Mouse (Mus musculus) myocyte (in vitro differentiated cells): ENCODE results near the gene Bin2. TPM values are rescaled to one million over a fixed set of nuclear protein-coding genes. Genes with fewer than 3 reads are reported as not detected.

Experiments
- H3K27me3 ChIP-seq: one replicate; pipeline ENCODE4 v1.6.1; 2011; ENCODE audit not compliant: control insufficient read depth, insufficient read depth, insufficient read length
- H3K36me3 ChIP-seq: one replicate; pipeline ENCODE4 v1.6.1; 2011; ENCODE audit not compliant: control insufficient read depth, insufficient read depth
- H3K4me2 ChIP-seq: one replicate; pipeline ENCODE4 v1.6.1; 2011; ENCODE audit warnings: low read depth, control low read depth
- H3K4me3 ChIP-seq: one replicate; pipeline ENCODE4 v1.5.1; 2011; ENCODE audit warnings: mild to moderate bottlenecking, control low read depth, moderate library complexity
- H3K79me2 ChIP-seq: one replicate; pipeline ENCODE4 v1.6.1; 2011; ENCODE audit not compliant: control insufficient read depth, insufficient read depth
- H3ac ChIP-seq: one replicate; pipeline ENCODE4 v1.6.1; 2011; ENCODE audit not compliant: control insufficient read depth, insufficient read length
- CEBPB ChIP-seq: IDR thresholded peaks from 2 replicates; pipeline ENCODE4 v1.6.1; 2011; ENCODE audit warnings: mild to moderate bottlenecking, moderate library complexity; ENCODE audit not compliant: poor library complexity, insufficient read depth, severe bottlenecking
- E2F4 ChIP-seq: IDR thresholded peaks from one replicate; pipeline ENCODE4 v1.6.1; 2011; ENCODE audit warnings: mild to moderate bottlenecking, control low read depth, moderate library complexity; ENCODE audit not compliant: insufficient read depth
- MAX ChIP-seq: IDR thresholded peaks from one replicate; pipeline ENCODE4 v1.6.1; 2011; ENCODE audit warnings: low read depth, mild to moderate bottlenecking, control low read depth
- MYOD1 ChIP-seq, 3 experiments: IDR thresholded peaks; one replicate each; pipeline ENCODE4 v1.6.1; 2011; ENCODE audit warnings: control low read depth in 2 of 3, low read depth in 2 of 3, mild to moderate bottlenecking in 2 of 3, moderate library complexity in 1 of 3; ENCODE audit not compliant: insufficient read length in 2 of 3, control insufficient read depth in 1 of 3
- MYOG ChIP-seq, 3 experiments: IDR thresholded peaks; one replicate each; pipeline ENCODE4 v1.6.1; 2011; ENCODE audit warnings: control low read depth in 2 of 3, low read depth in 2 of 3, mild to moderate bottlenecking in 2 of 3; ENCODE audit not compliant: insufficient read length in 2 of 3, control insufficient read depth in 1 of 3, insufficient read depth in 1 of 3
- POLR2A ChIP-seq: IDR thresholded peaks from one replicate; pipeline ENCODE4 v1.6.1; 2011; ENCODE audit warnings: low read depth, mild to moderate bottlenecking, control low read depth, moderate library complexity; ENCODE audit not compliant: insufficient read length
- POLR2AphosphoS2 ChIP-seq: IDR thresholded peaks from one replicate; pipeline ENCODE4 v1.6.1; 2011; ENCODE audit warnings: low read depth, control low read depth; ENCODE audit not compliant: insufficient read length
- REST ChIP-seq: IDR thresholded peaks from one replicate; pipeline ENCODE4 v1.6.1; 2011; ENCODE audit warnings: mild to moderate bottlenecking, control low read depth, moderate library complexity; ENCODE audit not compliant: insufficient read depth, insufficient read length
- SRF ChIP-seq: IDR thresholded peaks from one replicate; pipeline ENCODE4 v1.6.1; 2011; ENCODE audit warnings: low read depth; ENCODE audit not compliant: control insufficient read depth, insufficient read length
- TCF12 ChIP-seq: IDR thresholded peaks from one replicate; pipeline ENCODE4 v1.6.1; 2011; ENCODE audit warnings: mild to moderate bottlenecking, control low read depth; ENCODE audit not compliant: poor library complexity, insufficient read depth, severe bottlenecking
- TCF3 ChIP-seq: IDR thresholded peaks from one replicate; pipeline ENCODE4 v1.6.1; 2011; ENCODE audit warnings: low read depth, control low read depth; ENCODE audit not compliant: insufficient read length
- USF1 ChIP-seq: IDR thresholded peaks from one replicate; pipeline ENCODE4 v1.6.1; 2011; ENCODE audit warnings: low read depth, mild to moderate bottlenecking, control low read depth, moderate library complexity
- polyA plus RNA-seq: library from polyadenylated mRNA; unstranded; fragments of >200 nt; fragmentation: generic; extraction: Trizol; gene quantifications from one replicate; pipeline ENCODE4 v1.2.1, GENCODE M21; 2012; ENCODE audit warnings: missing spikeins

Gene Bin2
- polyA plus RNA-seq, 1 experiment: not detected

- Histone ChIP-seq H3K27me3 (no peaks in the 10 kb centered on the region), H3K4me2 (no peak overlapping the region), H3K79me2 (no peaks in the 10 kb centered on the region), H3K36me3 (no peaks in the 10 kb centered on the region), H3K4me3 (peak overlapping the region; percentile 18), H3ac (no peak overlapping the region)
- no peak for TF ChIP-seq SRF
- no peak for TF ChIP-seq MYOG (IDR thresholded peaks at IDR 0.05; ENCODE audit: control insufficient read depth in 1 of 3, insufficient read depth in 1 of 3, insufficient read length in 2 of 3, low read depth in 2 of 3)
- no peak for TF ChIP-seq USF1
- no peak for TF ChIP-seq POLR2A
- no peak for TF ChIP-seq TCF3
- no peak for TF ChIP-seq MYOD1 (IDR thresholded peaks at IDR 0.05; ENCODE audit: control insufficient read depth in 1 of 3, insufficient read length in 2 of 3, low read depth in 2 of 3)
- TF ChIP-seq E2F4: no peak
- no peak for TF ChIP-seq MAX
- no peak for TF ChIP-seq CEBPB
- TF ChIP-seq POLR2AphosphoS2: no peak
- no peak for TF ChIP-seq TCF12
- no peak for TF ChIP-seq REST
Observed at GRCm38 (mm10) chr15:100598287-100598882, 71.0 kb downstream of the Bin2 start.

- no peak for TF ChIP-seq POLR2AphosphoS2
- no peak for TF ChIP-seq MAX
- Histone ChIP-seq H3ac (no peak overlapping the region), H3K27me3 (no peaks in the 10 kb centered on the region), H3K36me3 (no peaks in the 10 kb centered on the region), H3K4me3 (no peak overlapping the region), H3K79me2 (no peaks in the 10 kb centered on the region), H3K4me2 (no peak overlapping the region)
Observed at GRCm38 (mm10) chr15:100592817-100593216, 76.5 kb downstream of the Bin2 start.

Other genes with a start within 250 kb of the Bin2 start
- 0.05 TPM for gene Gm5475, start 247.4 kb downstream of the Bin2 start, polyA plus RNA-seq
- gene Slc11a2, start 244.5 kb downstream of the Bin2 start, polyA plus RNA-seq: 48.2 TPM
- gene Letmd1, start 200.5 kb downstream of the Bin2 start, polyA plus RNA-seq: 24.8 TPM
- 9.2 TPM for gene Csrnp2, start 174.1 kb downstream of the Bin2 start, polyA plus RNA-seq
- gene Tfcp2, start 117.5 kb downstream of the Bin2 start, polyA plus RNA-seq: 15.0 TPM
- gene Pou6f1, start 69.6 kb downstream of the Bin2 start, polyA plus RNA-seq: 7.7 TPM
- gene Dazap2, start 54.2 kb downstream of the Bin2 start, polyA plus RNA-seq: 154 TPM
- gene Smagp, start 32.6 kb downstream of the Bin2 start, polyA plus RNA-seq: 2.0 TPM
- gene Cela1, start 18.4 kb upstream of the Bin2 start, polyA plus RNA-seq: 23.5 TPM
- 26.0 TPM for gene Galnt6, start 59.8 kb upstream of the Bin2 start, polyA plus RNA-seq
- gene Slc4a8, start 92.2 kb upstream of the Bin2 start, polyA plus RNA-seq: 13.3 TPM
- gene Scn8a, start 200.3 kb upstream of the Bin2 start, polyA plus RNA-seq: not detected